Mouse (Mus musculus) WW6 (cell line): Measurements from ENCODE around the gene Vav3.

Source experiments
- DNase-seq: peaks from one replicate; pipeline ENCODE4 v3.0.0-alpha.2; 2013; ENCODE audit warnings: low read depth, low spot score

Vav3 gene

DNA sequence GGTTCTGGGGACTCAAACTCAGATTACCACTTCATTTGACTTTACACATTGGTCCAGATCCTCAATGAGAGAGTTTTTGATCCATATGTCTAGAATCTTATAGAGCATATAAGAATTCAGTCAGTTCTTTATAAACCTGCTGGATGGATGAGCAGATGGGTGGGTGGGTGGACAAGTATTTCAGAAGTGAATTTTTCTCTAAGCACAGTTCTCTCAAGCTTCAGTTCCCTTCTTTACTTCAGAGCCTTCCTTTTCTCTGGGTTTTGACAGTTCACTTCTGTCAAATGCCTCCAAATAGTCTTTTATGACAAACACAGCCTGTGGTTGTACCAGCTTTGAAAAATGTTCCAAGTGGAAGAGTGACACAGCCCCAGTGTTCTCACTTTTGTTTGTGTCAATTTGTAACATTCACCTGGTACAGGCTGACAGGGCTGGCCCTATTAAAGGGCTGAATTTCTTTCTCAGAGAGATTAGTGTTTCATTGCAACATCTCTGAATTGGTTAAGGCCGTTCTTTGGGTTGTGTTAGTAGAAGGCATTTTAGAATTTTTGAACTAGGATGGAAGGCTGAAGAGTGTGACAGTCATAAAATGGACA, 159.5 kb downstream of the Vav3 start:
- DNase-seq = no peak

DNA sequence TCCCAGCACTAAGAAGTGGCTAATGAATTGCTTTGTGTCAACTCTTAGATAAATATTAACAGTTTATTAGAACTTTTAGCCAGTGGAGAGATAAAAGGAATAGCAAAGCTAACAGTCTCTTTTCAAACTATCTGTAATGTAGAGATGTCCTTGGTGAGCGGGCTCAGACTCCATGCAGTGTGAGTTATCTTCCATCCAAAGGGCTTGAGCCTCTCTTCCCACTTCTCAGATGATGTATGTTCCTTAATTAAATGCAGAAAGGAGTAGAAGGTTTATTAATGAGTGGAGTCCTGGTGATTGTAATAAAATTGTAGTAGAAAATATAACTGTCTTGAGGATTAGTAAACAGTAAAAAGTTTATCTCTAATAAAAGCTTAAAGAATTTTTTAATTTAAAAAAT, 169.3 kb downstream of the Vav3 start:
- DNase-seq = no peak

DNA sequence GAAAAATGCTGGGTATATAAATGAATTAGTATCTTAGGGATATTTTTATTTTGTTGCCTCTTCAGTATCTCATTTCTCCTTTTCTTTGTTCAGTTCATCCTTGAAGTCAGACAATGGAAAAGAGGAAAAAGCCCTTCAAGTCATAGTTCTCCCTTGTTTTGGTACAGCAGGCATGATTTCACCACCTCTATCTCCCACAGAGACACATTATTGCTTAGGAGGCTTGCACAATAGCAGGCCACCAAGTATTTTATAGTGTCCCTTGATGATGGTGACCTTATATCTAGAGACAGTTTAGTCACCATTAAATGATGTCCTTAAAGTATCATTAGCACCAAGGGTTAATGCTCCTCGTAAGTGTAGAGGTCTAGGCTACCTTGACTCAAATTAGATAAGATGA, 171.4 kb downstream of the Vav3 start:
- no peak for DNase-seq

DNA sequence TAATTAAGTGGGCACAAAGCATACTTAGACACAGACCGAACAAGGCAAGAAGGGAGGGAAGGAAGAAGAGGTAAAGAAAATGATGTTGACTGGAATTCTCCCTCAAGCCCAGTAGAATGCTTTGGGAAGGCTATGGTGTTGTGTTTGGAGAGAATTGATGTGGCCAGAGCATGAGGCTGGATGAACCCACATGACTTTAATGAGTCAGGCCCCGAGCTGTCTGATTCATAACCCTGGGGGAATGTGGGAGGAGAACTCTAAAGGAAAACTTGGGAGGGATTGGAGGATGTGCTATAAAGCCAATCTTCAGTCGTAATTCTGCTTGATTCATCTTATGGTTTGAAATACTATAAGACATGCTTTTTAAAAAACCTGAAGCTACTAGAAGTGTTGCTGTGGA, 175.0 kb downstream of the Vav3 start:
- no peak for DNase-seq

DNA sequence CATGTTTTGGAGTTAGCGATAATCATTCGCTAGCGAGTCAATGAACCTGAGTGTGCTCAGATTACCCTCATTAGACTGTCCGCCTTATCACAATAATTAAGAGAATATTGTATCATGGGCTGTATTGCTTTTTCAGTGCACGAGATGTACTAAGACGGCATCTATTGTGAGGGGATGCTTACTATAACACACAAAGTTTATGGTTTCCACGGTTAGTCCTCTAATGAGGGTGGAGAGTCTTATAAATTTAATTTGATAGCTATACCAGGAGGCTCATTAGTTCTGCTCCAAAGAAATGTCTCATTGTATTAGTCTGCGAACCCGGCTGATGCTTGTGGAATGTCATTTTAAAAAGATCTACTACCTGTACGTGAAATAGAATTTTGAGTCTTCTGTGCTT, 175.9 kb downstream of the Vav3 start:
- DNase-seq = no peak

DNA sequence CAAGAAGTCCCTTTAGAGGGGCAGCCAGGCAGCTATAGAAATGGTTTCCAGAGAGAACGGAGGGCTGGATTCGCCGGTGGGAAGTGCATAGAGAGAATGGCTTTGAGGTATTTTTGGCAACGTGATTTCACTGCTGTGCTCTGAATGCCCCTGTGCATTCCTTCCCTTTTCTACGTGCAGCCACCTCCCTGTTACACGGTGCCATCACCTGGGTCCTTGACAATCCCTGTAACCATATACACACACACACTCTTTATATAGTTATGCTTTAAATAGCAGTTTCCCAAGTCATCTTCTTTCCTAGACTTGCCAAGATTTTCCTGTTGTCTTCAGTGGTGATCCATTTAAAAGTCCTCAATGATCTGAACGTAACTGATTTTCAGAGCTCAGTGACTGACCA, 181.7 kb downstream of the Vav3 start:
- no peak for DNase-seq

DNA sequence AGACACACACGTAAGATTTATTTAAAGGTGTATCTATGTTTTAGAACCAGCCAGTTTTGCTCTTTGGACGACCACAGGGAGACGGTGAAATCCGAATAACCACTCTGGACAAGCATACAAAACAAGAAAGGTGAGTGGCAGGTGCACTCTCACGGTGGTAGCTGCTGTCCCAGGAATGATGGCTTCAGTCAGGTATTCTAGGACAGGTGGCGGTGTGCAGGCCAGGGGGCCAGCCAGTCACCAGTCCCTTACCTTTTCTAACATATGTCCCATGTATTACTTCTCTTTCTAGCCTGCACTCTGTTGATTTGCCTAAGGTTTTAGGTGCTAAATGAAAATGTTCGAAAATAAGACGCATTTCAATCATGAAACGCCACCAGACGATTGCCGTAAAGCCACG, 185.4 kb downstream of the Vav3 start:
- DNase-seq = no peak

DNA sequence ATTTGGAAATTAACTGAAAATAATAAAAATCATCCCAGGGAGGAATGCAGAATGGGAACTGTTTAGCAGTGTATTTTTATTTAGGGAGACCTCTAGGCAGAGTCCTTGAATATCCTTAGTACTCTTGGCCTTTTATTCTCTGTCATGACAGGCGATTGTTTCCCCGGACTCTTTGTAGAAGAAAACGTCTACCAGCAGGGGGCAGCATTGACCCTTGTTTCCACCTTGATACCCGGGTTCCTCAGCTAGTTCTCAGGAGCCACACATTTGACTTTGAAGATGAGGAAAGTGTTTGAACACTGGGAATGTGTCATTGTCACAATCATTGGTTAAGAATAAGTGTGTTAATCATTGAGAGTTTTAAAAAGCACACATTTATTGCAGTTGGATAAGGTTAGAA, 185.8 kb downstream of the Vav3 start:
- DNase-seq = peak; percentile 50

DNA sequence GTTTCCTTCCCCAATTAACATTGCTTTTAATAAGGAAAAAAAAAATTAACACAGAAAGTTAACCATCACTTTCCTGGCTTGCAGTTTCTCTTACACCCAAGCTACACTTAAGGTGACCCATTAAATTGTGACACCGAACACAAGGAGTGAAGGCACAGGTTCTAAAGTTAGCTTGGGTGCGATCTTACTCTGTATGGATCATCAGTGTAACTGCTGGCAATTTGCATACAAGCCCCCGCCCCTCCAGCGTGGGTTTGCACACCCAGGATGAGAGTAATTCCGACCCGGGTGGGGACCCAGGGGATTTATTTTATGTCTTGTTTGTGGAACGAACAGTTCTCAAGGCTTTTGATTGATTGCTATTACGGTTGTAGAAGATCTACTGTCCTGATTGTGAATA, 186.2 kb downstream of the Vav3 start:
- no peak for DNase-seq

DNA sequence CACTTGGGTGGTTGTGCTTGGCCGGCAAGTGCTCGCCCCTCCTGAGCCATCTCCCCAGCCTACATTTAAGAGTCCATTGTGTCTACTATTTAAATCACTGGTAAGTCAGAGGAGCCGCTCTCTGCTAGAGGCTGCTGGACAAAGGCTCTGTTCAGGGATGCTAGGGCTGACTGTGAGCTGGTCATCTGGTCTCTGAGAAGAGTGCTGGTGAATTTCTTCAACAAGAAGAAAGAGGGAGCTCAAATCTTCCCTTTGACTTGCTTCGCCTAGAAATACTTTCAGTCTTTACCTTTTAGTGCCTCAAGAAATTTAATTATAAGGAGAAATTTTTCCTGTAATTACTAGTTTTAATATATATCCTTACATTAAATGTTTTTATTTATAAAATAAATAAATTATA, 188.2 kb downstream of the Vav3 start:
- DNase-seq = no peak

DNA sequence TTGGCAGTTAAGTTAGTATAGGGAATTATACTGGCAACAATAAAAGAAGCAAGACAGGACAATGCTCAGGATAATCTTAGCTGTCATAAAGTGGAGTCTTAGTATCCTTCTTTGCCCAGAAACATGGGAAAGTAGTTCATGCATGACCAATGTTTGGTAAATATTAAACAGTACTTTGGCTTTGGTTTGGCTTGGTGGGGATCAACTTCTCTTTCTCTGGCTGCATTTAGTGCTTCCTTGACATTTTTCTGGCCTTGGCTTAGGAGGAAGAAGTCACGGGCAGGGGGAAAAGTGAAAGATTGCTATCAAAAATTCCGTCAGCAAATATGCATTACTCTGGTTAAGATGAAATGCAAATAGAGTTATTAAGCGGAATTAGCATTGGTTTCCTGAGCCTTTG, 197.2 kb downstream of the Vav3 start:
- DNase-seq = no peak

DNA sequence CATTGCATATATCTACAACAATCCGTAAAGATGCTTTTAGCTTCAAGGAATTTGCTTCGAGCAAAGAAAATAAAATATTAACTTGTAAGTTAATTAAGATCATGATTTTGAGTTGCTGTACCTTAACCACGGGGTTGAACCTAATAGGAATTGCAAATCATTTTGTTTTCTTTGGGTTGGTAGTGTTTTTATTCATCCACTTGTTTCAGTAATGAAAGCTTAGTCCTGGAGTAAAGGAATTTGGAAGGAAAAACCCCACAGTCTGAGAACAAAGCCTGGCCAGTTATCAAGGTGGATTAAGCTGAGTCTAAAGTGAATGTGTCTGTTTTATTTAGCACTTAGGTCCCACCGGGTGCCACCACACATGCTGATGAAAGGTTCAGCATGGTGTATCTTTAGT, 199.6 kb downstream of the Vav3 start:
- no peak for DNase-seq

DNA sequence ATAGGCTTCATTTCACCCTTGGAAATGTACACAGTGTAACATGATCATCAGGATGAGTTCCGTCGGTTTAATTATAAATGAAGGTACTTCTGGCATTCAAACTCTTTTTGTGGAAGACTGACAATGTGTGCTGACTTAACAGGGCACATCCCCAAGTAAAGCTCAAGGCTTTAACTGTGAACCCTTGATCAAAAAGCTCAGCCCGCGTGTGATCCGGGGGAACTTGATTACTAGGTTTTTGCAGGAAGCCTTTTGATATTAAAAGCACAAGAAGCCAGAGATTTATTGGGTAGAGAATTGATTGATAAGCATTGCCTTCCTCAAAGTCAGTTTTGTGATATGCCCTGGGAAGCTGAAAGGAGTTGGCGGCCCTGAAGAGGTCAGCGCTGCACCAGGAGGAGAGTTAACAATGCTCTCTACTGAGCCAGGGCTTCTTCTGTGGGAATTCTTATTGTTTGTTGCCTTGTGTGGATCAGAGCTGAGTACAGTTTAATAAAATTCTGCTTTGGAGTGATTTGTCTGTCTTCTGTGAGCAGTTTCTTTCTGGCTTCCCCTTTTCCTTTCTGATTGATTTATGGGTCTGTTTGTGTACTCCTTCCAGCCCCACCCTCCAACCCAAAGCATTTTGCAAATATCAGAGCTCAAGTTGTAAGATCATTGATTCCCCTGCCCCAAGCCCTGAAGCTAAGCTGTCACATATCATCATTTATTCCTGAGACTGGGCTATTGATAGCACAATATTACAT, 204.2 kb downstream of the Vav3 start:
- no peak for DNase-seq

DNA sequence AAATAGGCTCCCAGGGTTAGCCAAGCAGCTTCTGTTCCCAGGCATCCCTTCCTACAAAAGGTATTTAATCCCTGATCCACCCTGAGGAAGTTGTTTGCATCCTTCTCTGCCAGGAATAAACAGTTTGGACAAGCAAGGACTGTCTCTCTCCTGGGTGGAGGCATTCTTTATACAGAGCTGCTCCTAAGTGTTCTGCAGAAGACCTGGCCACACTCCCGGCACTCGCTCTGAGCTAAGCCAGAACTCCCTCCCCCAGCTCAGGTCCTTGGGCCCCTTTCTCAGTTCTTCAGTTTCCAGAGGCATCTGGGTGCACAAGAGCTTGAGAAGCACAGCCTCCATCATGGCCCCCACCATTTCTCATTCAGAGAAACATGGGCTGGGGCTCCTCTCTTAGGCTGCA, 216.9 kb downstream of the Vav3 start:
- DNase-seq = no peak

DNA sequence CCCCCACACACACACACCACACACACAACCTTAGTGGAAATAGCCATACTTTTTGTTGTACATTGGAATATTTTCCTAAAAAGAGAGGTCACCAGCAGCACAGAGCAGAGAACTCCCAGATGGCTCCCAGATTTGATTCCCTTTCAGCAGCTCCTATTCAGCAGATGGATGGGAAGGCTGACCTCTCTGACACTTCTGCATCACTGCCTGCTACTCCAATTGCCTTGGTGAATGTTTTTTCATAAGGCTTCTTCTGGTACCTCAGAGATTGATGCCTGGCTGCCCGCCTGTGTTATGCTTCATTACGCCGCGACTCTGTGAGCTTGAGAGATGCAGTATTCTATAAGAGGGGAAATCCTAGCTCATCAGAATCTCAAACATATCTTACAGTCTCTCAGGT, 220.8 kb downstream of the Vav3 start:
- DNase-seq = no peak

DNA sequence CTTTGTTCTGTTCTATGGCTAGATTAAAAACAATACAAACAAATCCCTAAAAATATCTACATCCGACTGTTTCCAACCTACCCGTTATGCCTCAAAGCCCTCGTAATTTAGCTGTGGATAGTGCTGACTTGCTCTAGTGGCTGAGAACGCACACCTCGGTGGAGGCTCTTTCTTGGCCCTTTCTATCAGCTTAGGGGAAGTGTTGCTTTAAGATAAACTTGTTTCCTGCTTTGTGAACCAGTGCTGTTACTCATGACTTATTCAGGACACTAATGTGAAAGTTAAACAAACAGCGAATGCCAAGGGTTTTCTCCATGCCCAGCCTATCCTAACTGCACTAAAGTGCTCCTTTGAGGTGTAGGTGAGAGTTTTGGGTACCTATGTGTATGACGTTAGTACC, 221.3 kb downstream of the Vav3 start:
- no peak for DNase-seq

DNA sequence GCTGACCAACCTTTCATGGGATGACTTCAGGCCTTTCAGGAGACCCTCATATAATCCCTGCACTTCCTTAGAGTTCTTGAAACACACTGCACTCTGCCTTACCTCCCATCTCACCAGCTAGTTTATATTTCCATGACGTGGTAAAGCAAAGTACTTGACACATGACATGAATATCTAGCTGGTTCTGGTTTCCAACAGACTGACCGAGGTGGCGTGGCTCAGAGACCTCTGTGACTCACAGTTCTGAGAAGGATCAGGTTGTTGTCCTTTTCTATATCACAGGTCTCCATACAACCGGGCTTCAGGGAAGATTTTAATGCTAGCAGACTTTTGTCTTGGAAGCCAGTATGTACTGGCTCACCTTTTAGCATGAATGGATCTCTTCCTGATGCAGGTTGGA, 221.8 kb downstream of the Vav3 start:
- DNase-seq = no peak

DNA sequence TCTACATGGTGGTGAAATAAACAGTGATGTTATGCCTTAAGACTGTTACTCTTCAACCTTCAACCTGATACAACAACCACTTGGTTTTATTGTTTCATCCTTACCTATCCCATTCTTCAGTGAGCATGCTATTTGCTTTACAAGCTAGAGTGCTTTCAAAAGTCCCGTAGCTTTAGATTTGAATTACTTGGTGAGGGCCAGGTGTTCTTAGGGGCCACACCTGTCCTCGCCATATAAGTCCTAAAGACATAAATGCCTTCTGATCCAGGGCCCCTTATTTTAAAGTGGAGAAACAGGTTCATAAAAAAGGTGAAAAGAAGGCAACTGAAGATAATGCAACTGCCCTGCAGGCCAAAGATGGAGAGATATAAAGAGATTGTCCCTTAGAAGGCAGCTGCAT, 224.0 kb downstream of the Vav3 start:
- DNase-seq = no peak

DNA sequence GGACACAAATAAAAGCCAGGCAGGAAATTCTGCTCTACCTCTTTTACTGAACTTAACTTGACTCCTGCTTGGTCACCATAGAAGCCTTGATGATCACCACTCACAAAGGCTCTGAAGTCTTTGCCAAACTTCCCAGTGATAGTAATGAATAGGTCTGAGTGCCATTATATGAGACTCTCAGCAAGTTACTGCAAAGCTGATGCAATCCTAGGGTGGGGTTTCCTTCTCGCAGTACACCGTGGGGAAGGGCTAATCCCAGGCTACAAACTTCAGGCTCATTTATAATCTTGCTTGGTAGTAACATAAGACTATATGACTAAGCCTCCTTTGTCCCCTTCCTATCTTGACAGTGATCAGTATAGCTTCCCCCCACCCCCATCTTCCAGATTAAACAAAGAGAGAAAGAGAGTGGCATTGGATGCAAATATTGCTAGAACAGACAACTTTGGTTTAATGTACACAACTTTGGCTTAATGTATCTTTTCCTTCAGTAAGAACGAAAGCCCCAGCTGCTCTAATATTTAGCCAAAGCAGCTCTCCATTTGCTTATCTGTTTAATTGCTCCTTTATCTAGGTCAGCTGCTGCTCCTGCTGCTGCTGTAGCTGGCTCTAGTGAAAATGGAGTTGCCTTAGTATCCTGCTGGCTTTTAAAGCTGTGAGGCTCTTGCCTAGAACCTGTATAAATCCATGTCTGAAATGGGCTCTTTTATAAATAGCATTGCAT, 228.3 kb downstream of the Vav3 start:
- DNase-seq = peak; percentile 5

DNA sequence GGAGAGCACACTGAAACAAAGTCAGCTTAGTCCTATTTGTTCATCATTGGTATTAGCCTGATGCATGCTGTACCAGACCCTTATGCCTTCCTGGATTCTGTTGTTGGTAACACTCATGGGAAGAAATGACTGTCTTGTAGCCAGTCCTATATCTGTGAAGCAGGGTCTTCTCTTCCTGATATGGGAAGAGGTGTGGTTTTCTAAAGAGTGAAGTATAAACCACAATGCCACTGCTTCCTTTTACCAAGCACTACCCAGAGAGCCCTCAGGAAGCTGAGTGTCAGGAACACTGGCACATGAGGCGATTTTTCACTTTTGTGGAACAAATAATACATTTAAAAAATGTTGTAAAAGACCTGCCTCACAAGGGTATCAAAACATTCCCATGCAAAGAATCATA, 231.0 kb downstream of the Vav3 start:
- DNase-seq = no peak

DNA sequence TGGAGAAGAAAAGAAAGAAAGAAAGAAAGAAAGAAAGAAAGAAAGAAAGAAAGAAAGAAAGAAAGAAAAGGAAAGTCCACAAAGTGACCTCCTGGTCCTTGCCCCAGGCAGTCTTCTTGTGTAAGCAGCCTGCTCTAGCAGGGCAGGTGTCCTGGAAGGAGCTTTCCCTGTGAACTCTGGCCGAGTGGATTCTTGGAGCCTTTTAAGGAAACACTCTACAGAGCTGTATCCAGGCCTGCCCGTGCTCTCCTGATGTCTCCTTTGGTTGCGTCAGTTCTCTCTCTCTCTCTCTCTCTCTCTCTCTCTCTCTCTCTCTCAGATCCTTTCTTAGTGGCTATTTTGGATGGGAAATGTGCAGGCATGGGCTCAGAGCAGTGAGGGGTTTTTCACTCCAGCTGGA, 232.4 kb downstream of the Vav3 start:
- no peak for DNase-seq

DNA sequence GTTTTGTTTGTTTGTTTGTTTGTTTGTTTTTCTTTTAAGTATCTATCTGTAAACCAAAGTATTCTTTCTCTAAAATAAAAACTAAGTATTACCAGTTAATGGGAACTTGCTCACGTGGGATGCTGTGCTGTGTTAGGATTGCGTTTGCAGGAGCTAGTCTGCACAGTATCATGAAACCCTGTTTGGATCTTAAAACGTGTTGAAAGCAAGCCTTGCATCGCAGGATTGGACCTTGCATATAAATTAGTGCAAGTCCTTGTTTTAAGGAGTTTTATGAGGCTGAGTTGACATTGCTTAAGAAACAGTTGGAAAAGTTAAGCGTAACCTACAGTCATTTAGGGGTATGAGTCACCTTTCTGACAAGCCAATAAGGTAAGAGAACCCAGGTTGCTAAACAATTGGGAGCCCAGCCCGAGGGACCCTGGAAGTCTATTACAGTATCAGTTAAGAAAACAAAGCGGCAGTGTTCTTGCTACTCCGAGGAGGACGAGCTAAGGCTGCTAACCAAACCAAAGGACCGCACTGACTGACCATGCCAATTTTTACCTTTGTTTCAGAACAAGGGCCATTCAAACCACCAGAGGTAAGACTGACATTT, 233.2 kb downstream of the Vav3 start:
- DNase-seq = no peak

DNA sequence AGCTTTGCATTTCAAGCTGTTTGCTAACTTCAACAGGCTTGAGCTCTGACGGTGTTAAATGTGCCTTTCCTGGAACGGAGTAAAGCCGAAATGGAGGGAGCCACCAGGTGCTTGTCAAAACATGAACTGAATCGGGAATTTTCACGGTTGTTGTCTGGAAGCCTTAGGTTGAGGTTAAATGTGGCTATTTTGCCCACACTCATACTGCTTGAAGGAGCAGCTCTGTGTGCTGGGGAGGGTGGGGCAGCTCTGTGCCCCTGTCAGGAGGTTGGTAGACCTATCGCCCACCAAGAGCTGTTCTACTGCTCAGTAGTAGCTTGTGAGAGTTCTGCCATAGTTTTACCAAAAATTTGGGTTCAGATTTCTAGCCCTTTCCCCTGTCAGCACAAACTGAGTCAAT, 233.7 kb downstream of the Vav3 start:
- DNase-seq = no peak
